Mouse (Mus musculus) small intestine, adult 2 months (tissue): ENCODE data around the gene Cfap99. TPM values are rescaled to one million over a fixed set of nuclear protein-coding genes. Genes with fewer than 3 reads are reported as not detected.
A peak's percentile ranks its signal among the peaks of the same experiment; 100 is the strongest.

ENCODE experiments used
- H3K27ac ChIP-seq: fragments of 200-500 bp; 2 replicates; pipeline ENCODE4 v1.5.1; 2012; ENCODE audit warnings: low read depth, low read length, control low read depth, inconsistent platforms; ENCODE audit not compliant: insufficient read depth
- H3K27me3 ChIP-seq: fragments of 200-500 bp; 2 replicates; pipeline ENCODE4 v1.6.1; 2012; ENCODE audit warnings: mild to moderate bottlenecking, moderate library complexity, low read length, inconsistent platforms; ENCODE audit not compliant: control insufficient read depth, insufficient read depth
- H3K36me3 ChIP-seq: fragments of 200-500 bp; 2 replicates; pipeline ENCODE4 v1.6.1; 2012; ENCODE audit warnings: mild to moderate bottlenecking, low read length, control low read depth, inconsistent platforms; ENCODE audit not compliant: control insufficient read depth, insufficient read depth
- H3K4me1 ChIP-seq: fragments of 200-500 bp; 2 replicates; pipeline ENCODE4 v1.6.1; 2012; ENCODE audit warnings: low read length, inconsistent platforms, mixed read lengths; ENCODE audit not compliant: control insufficient read depth, insufficient read depth, insufficient read length
- H3K4me3 ChIP-seq: fragments of 200-500 bp; 2 replicates; pipeline ENCODE4 v1.5.1; 2012; ENCODE audit warnings: low read depth, mild to moderate bottlenecking, control low read depth, inconsistent platforms, low read length, moderate library complexity
- CTCF ChIP-seq: fragments of 200-500 bp; IDR thresholded peaks from 2 replicates; pipeline ENCODE4 v1.5.1; 2012; ENCODE audit warnings: low read depth, mild to moderate bottlenecking, control low read depth, inconsistent platforms, low read length, moderate library complexity, mixed read lengths; ENCODE audit not compliant: insufficient replicate concordance, insufficient read length; ENCODE audit errors: extremely low read depth
- POLR2A ChIP-seq: fragments of 200-500 bp; IDR thresholded peaks from 2 replicates; pipeline ENCODE4 v1.6.1; 2012; ENCODE audit warnings: low read depth, mild to moderate bottlenecking, control low read depth, inconsistent platforms, low read length, moderate library complexity
- WGBS: fragments of 180-500 bp; shearing (Covaris S2); methylation state at CpG from one replicate; pipeline ENCODE4 v1.1.7; 2018; 5-methylcytosine and 5-hydroxymethylcytosine counted together
- polyA plus RNA-seq: library from polyadenylated mRNA; depleted of rRNA; stranded (reverse); fragments of >200 nt; gene quantifications from 2 replicates; pipeline ENCODE4 v1.2.3, GENCODE M21; 2012

Cfap99 gene
- polyA plus RNA-seq, 1 experiment: not detected

- Histone ChIP-seq H3K36me3 (no peaks in the 10 kb centered on the region), H3K4me3 (no peak overlapping the region), H3K27ac (no peak overlapping the region), H3K27me3 (no peaks in the 10 kb centered on the region), H3K4me1 (no peaks in the 10 kb centered on the region)
- TF ChIP-seq CTCF: no peak
- no peak for TF ChIP-seq POLR2A
- 54% methylated on average over 12 of the region's 12 CpGs for WGBS
These were observed 18.4 kb upstream of the Cfap99 start for GRCm38 (mm10) chr5:34269921-34270465.

DNA sequence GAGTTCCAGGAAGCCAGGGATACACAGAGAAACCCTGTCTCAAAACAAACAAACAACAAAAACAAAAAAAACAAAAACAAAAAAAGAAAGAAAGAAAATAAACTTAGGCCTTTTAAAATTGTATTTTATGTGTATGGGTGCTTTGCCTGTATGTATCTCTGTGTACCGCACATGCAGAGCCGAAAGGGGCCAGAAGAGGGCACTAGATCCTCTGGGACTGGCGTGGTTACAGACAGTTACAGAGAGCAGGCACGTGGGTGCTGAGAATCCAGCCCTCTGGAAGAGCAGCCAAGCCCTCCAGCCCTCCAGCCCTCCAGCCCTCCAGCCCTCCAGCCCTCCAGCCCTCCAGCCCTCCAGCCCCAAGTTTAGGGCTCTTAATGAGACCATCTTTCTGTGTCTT is 16.7 kb upstream of the Cfap99 start:
- Histone ChIP-seq H3K27ac (no peak overlapping the region), H3K27me3 (no peaks in the 10 kb centered on the region), H3K36me3 (no peaks in the 10 kb centered on the region), H3K4me1 (no peaks in the 10 kb centered on the region), H3K4me3 (no peak overlapping the region)
- peak; percentile 57; the same call in 1 of the 2 replicates for TF ChIP-seq CTCF
- TF ChIP-seq POLR2A: no peak
- 34% methylated on average over 4 of the region's 4 CpGs for WGBS

DNA sequence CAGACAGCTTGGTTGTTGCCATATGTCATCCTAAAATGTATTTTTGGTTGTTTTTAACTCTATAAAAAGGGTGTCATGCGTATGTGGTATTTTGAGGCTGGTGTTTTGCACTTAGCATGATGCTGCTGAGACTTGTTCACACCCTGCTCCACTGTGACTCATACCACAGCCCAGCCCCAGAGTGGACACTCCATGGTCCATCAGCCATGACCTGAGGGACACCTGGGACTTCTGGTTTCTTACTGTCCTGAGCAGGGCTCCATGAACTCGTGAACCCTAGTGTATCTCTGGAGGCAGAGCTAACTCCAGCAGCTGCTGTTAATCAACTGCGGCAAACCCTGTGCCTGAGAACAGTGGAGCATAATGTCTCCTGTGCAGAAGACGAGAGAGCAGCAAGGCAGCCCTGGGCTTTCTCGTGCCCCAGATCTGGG is 15.1 kb upstream of the Cfap99 start:
- Histone ChIP-seq H3K27ac (no peak overlapping the region), H3K27me3 (no peaks in the 10 kb centered on the region), H3K4me1 (no peaks in the 10 kb centered on the region), H3K36me3 (no peaks in the 10 kb centered on the region), H3K4me3 (no peak overlapping the region)
- TF ChIP-seq CTCF (no peak), POLR2A (no peak)
- WGBS: 77% methylated on average over 5 of the region's 5 CpGs

DNA sequence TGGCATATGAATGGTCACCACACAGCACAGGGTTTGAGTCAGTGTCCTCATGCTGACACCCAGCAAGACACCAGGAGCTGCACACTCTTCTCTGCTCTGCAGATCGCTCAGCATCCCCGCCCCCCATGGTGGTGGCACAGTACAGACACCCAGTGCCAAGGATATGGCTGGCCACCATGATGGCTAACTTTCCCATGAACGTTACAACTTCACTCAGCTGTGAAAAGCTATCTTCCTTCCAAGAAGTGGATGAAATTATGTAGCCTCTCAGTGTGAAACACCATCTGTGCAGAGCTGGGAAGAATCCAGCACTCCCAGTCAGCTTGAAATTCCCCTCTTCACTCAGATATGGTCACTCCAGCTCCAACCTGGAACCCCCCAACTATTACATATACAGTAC is 14.1 kb upstream of the Cfap99 start:
- Histone ChIP-seq H3K36me3 (no peaks in the 10 kb centered on the region), H3K4me3 (no peak overlapping the region), H3K4me1 (no peaks in the 10 kb centered on the region), H3K27ac (no peak overlapping the region), H3K27me3 (no peaks in the 10 kb centered on the region)
- TF ChIP-seq POLR2A (no peak), CTCF (no peak)
- WGBS: 83% methylated on average over 3 of the region's 3 CpGs

DNA sequence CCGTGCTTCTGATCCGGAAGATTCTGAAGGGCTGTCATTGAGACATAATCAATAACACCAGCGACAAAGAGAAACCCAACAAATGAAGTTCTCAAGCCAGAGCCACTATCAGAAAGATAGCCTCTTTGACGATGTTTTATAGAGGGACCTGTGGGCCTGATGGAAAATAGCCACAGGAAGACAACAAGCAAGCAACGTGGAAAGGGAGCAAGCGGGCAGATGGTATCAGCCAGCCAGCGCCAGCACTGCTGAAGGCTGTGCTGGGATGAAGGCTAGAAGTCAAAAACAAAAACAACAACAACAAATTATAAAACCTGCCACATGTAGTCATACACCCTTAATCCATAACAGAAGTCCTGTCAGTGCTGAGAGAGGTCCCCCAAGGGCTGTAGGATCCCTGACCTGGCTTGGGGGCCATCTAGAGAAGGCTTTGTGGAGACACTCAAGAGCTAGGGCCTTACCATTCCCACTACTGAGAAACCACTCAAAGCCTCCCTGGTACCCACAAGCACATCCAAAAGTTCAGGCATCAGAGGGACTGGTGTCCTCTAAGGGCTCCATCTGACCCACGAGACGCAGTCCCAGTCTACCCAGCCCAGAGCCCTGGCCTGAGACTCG is 13.6 kb upstream of the Cfap99 start:
- Histone ChIP-seq H3K27ac (no peak overlapping the region), H3K4me3 (no peak overlapping the region), H3K36me3 (no peaks in the 10 kb centered on the region), H3K27me3 (no peaks in the 10 kb centered on the region), H3K4me1 (no peaks in the 10 kb centered on the region)
- WGBS: 78% methylated on average over 10 of the region's 10 CpGs
- TF ChIP-seq POLR2A: no peak
- no peak for TF ChIP-seq CTCF

GRCm38 (mm10) chr5:34276191-34276590 is 12.2 kb upstream of the Cfap99 start:
- TF ChIP-seq CTCF (no peak), POLR2A (no peak)
- Histone ChIP-seq H3K36me3 (no peaks in the 10 kb centered on the region), H3K27ac (no peak overlapping the region), H3K4me1 (no peaks in the 10 kb centered on the region), H3K4me3 (no peak overlapping the region), H3K27me3 (no peaks in the 10 kb centered on the region)
- 78% methylated on average over 7 of the region's 7 CpGs for WGBS

DNA sequence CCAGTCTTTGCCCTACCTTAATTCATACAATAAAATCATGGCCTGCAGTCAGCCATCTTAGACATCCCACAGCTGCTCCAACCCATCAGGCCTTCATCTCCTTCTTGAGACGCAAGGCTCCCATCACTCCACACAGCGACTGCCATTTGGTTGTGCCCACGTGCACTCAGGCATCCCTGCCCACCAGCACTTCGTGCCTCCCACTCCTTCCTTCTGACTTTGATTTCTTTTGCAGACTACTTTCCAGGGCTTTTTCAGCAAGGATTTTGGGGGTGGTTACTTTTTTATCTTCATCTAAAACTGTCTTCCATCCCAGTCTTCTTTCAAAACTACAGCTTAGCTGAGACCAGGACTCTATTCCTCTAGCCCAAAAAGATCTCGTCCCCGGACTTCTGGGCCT is 11.7 kb upstream of the Cfap99 start:
- Histone ChIP-seq H3K27ac (no peak overlapping the region), H3K27me3 (no peaks in the 10 kb centered on the region), H3K4me3 (no peak overlapping the region), H3K36me3 (no peaks in the 10 kb centered on the region), H3K4me1 (no peaks in the 10 kb centered on the region)
- no peak for TF ChIP-seq POLR2A
- no peak for TF ChIP-seq CTCF
- 61% methylated on average over 6 of the region's 6 CpGs for WGBS
